Mouse (Mus musculus) myocyte (in vitro differentiated cells): ENCODE data around the gene Cisd2. TPM values are rescaled to one million over a fixed set of nuclear protein-coding genes. Genes with fewer than 3 reads are reported as not detected.

ENCODE experiments used
- H3K27me3 ChIP-seq: one replicate; pipeline ENCODE4 v1.6.1; 2011; ENCODE audit not compliant: control insufficient read depth, insufficient read depth, insufficient read length
- H3K36me3 ChIP-seq: one replicate; pipeline ENCODE4 v1.6.1; 2011; ENCODE audit not compliant: control insufficient read depth, insufficient read depth
- H3K4me2 ChIP-seq: one replicate; pipeline ENCODE4 v1.6.1; 2011; ENCODE audit warnings: low read depth, control low read depth
- H3K4me3 ChIP-seq: one replicate; pipeline ENCODE4 v1.5.1; 2011; ENCODE audit warnings: mild to moderate bottlenecking, control low read depth, moderate library complexity
- H3K79me2 ChIP-seq: one replicate; pipeline ENCODE4 v1.6.1; 2011; ENCODE audit not compliant: control insufficient read depth, insufficient read depth
- H3ac ChIP-seq: one replicate; pipeline ENCODE4 v1.6.1; 2011; ENCODE audit not compliant: control insufficient read depth, insufficient read length
- CEBPB ChIP-seq: IDR thresholded peaks from 2 replicates; pipeline ENCODE4 v1.6.1; 2011; ENCODE audit warnings: mild to moderate bottlenecking, moderate library complexity; ENCODE audit not compliant: poor library complexity, insufficient read depth, severe bottlenecking
- E2F4 ChIP-seq: IDR thresholded peaks from one replicate; pipeline ENCODE4 v1.6.1; 2011; ENCODE audit warnings: mild to moderate bottlenecking, control low read depth, moderate library complexity; ENCODE audit not compliant: insufficient read depth
- MAX ChIP-seq: IDR thresholded peaks from one replicate; pipeline ENCODE4 v1.6.1; 2011; ENCODE audit warnings: low read depth, mild to moderate bottlenecking, control low read depth
- MYOD1 ChIP-seq, 3 experiments: IDR thresholded peaks; one replicate each; pipeline ENCODE4 v1.6.1; 2011; ENCODE audit warnings: control low read depth in 2 of 3, low read depth in 2 of 3, mild to moderate bottlenecking in 2 of 3, moderate library complexity in 1 of 3; ENCODE audit not compliant: insufficient read length in 2 of 3, control insufficient read depth in 1 of 3
- MYOG ChIP-seq, 3 experiments: IDR thresholded peaks; one replicate each; pipeline ENCODE4 v1.6.1; 2011; ENCODE audit warnings: control low read depth in 2 of 3, low read depth in 2 of 3, mild to moderate bottlenecking in 2 of 3; ENCODE audit not compliant: insufficient read length in 2 of 3, control insufficient read depth in 1 of 3, insufficient read depth in 1 of 3
- POLR2A ChIP-seq: IDR thresholded peaks from one replicate; pipeline ENCODE4 v1.6.1; 2011; ENCODE audit warnings: low read depth, mild to moderate bottlenecking, control low read depth, moderate library complexity; ENCODE audit not compliant: insufficient read length
- POLR2AphosphoS2 ChIP-seq: IDR thresholded peaks from one replicate; pipeline ENCODE4 v1.6.1; 2011; ENCODE audit warnings: low read depth, control low read depth; ENCODE audit not compliant: insufficient read length
- REST ChIP-seq: IDR thresholded peaks from one replicate; pipeline ENCODE4 v1.6.1; 2011; ENCODE audit warnings: mild to moderate bottlenecking, control low read depth, moderate library complexity; ENCODE audit not compliant: insufficient read depth, insufficient read length
- SRF ChIP-seq: IDR thresholded peaks from one replicate; pipeline ENCODE4 v1.6.1; 2011; ENCODE audit warnings: low read depth; ENCODE audit not compliant: control insufficient read depth, insufficient read length
- TCF12 ChIP-seq: IDR thresholded peaks from one replicate; pipeline ENCODE4 v1.6.1; 2011; ENCODE audit warnings: mild to moderate bottlenecking, control low read depth; ENCODE audit not compliant: poor library complexity, insufficient read depth, severe bottlenecking
- TCF3 ChIP-seq: IDR thresholded peaks from one replicate; pipeline ENCODE4 v1.6.1; 2011; ENCODE audit warnings: low read depth, control low read depth; ENCODE audit not compliant: insufficient read length
- USF1 ChIP-seq: IDR thresholded peaks from one replicate; pipeline ENCODE4 v1.6.1; 2011; ENCODE audit warnings: low read depth, mild to moderate bottlenecking, control low read depth, moderate library complexity
- polyA plus RNA-seq: library from polyadenylated mRNA; unstranded; fragments of >200 nt; fragmentation: generic; extraction: Trizol; gene quantifications from one replicate; pipeline ENCODE4 v1.2.1, GENCODE M21; 2012; ENCODE audit warnings: missing spikeins

Cisd2 gene
- polyA plus RNA-seq, 1 experiment: 10.8 TPM

GRCm38 (mm10) chr3:135417799-135418198, 5.9 kb downstream of the Cisd2 start:
- peaks cover 81% of the 10 kb centered on the region for H3K79me2 ChIP-seq
- H3K4me2 ChIP-seq: no peak overlapping the region
- peaks cover 10% of the 10 kb centered on the region for H3K36me3 ChIP-seq
- H3K4me3 ChIP-seq: no peak overlapping the region
- TF ChIP-seq REST (no peak), E2F4 (no peak), USF1 (no peak), POLR2A (no peak), CEBPB (no peak), POLR2AphosphoS2 (no peak), TCF12 (no peak), MYOD1 (IDR thresholded peaks at IDR 0.05; ENCODE audit: control insufficient read depth in 1 of 3, insufficient read length in 2 of 3, low read depth in 2 of 3) (no peak)
- no peak overlapping the region for H3ac ChIP-seq
- H3K27me3 ChIP-seq: no peaks in the 10 kb centered on the region

GRCm38 (mm10) chr3:135417245-135417644, 6.5 kb downstream of the Cisd2 start:
- H3K36me3 ChIP-seq: peaks cover 10% of the 10 kb centered on the region
- H3K79me2 ChIP-seq: peaks cover 75% of the 10 kb centered on the region
- TF ChIP-seq CEBPB (no peak), TCF12 (no peak), MYOG (IDR thresholded peaks at IDR 0.05; ENCODE audit: control insufficient read depth in 1 of 3, insufficient read depth in 1 of 3, insufficient read length in 2 of 3, low read depth in 2 of 3) (no peak), MAX (no peak), USF1 (no peak), TCF3 (no peak), POLR2A (no peak), E2F4 (no peak), POLR2AphosphoS2 (no peak), MYOD1 (IDR thresholded peaks at IDR 0.05; ENCODE audit: control insufficient read depth in 1 of 3, insufficient read length in 2 of 3, low read depth in 2 of 3) (no peak), SRF (no peak), REST (no peak)
- no peak overlapping the region for H3K4me2 ChIP-seq
- H3K4me3 ChIP-seq: no peak overlapping the region
- H3ac ChIP-seq: no peak overlapping the region
- H3K27me3 ChIP-seq: no peaks in the 10 kb centered on the region

- H3K4me3 ChIP-seq: no peak overlapping the region
- no peak overlapping the region for H3ac ChIP-seq
- H3K36me3 ChIP-seq: peaks cover 27% of the 10 kb centered on the region
- no peak for TF ChIP-seq CEBPB
- TF ChIP-seq POLR2AphosphoS2: no peak
- TF ChIP-seq MYOD1 (IDR thresholded peaks at IDR 0.05; ENCODE audit: control insufficient read depth in 1 of 3, insufficient read length in 2 of 3, low read depth in 2 of 3): no peak
- no peak for TF ChIP-seq MAX
- TF ChIP-seq TCF3: no peak
- TF ChIP-seq USF1: no peak
- TF ChIP-seq SRF: no peak
- TF ChIP-seq MYOG (IDR thresholded peaks at IDR 0.05; ENCODE audit: control insufficient read depth in 1 of 3, insufficient read depth in 1 of 3, insufficient read length in 2 of 3, low read depth in 2 of 3): no peak
- no peak for TF ChIP-seq E2F4
- TF ChIP-seq REST: no peak
- no peak for TF ChIP-seq POLR2A
- no peak for TF ChIP-seq TCF12
- no peak overlapping the region for H3K4me2 ChIP-seq
- no peaks in the 10 kb centered on the region for H3K27me3 ChIP-seq
- peaks cover 22% of the 10 kb centered on the region for H3K79me2 ChIP-seq
Measured at GRCm38 (mm10) chr3:135411824-135412223, 11.9 kb downstream of the Cisd2 start.

GRCm38 (mm10) chr3:135411056-135411455, 12.7 kb downstream of the Cisd2 start:
- TF ChIP-seq MAX: no peak
- peaks cover 29% of the 10 kb centered on the region for H3K36me3 ChIP-seq
- H3ac ChIP-seq: no peak overlapping the region
- no peak overlapping the region for H3K4me2 ChIP-seq
- no peaks in the 10 kb centered on the region for H3K27me3 ChIP-seq
- no peak overlapping the region for H3K4me3 ChIP-seq
- peaks cover 19% of the 10 kb centered on the region for H3K79me2 ChIP-seq

DNA sequence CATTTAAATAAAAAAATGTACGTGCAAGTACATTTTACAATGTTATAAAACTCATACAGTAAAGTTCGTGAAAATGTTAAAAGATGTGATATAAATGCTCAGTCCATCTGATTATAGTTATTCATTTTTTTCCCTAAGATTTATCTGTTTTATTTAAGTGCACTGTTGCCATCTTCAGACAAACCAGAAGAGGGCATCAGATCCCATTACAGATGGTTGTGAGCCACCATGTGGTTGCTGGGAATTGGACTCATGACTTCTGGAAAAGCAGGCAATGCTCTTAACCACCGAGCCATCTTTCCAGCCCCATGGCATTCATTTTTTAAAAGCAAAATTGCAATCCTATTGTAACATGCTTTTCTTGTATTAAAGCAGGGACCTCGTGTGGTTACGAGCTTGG, 14.5 kb downstream of the Cisd2 start:
- H3ac ChIP-seq: no peak overlapping the region
- no peaks in the 10 kb centered on the region for H3K27me3 ChIP-seq
- no peak overlapping the region for H3K4me2 ChIP-seq
- no peak for TF ChIP-seq REST
- no peak for TF ChIP-seq TCF12
- TF ChIP-seq USF1: no peak
- no peak for TF ChIP-seq CEBPB
- no peak for TF ChIP-seq TCF3
- TF ChIP-seq MAX: no peak
- no peak for TF ChIP-seq SRF
- TF ChIP-seq E2F4: no peak
- no peak for TF ChIP-seq MYOD1 (IDR thresholded peaks at IDR 0.05; ENCODE audit: control insufficient read depth in 1 of 3, insufficient read length in 2 of 3, low read depth in 2 of 3)
- no peak for TF ChIP-seq POLR2AphosphoS2
- TF ChIP-seq MYOG (IDR thresholded peaks at IDR 0.05; ENCODE audit: control insufficient read depth in 1 of 3, insufficient read depth in 1 of 3, insufficient read length in 2 of 3, low read depth in 2 of 3): no peak
- no peak for TF ChIP-seq POLR2A
- H3K4me3 ChIP-seq: no peak overlapping the region
- H3K79me2 ChIP-seq: peaks cover 8% of the 10 kb centered on the region
- peaks cover 26% of the 10 kb centered on the region for H3K36me3 ChIP-seq
